Mouse (Mus musculus) neural tube, embryonic 11.5 days (tissue): ENCODE results near the gene Mms19. TPM values are rescaled to one million over a fixed set of nuclear protein-coding genes. Genes with fewer than 3 reads are reported as not detected.

Experiments used
- ATAC-seq: fragments of 200-750 bp; cut with Nextera tagmentation; 2 replicates; pipeline ENCODE4 v1.8.0; 2017; ENCODE audit warnings: moderate number of reproducible peaks, mild to moderate bottlenecking, moderate TSS enrichment, moderate library complexity; ENCODE audit not compliant: insufficient read depth, low FRiP score, low TSS enrichment
- DNase-seq: peaks from one replicate; pipeline ENCODE4 v3.0.0-alpha.2; 2015; ENCODE audit warnings: low spot score
- H3K27ac ChIP-seq: fragments of 300-500 bp; sonication (generic); 2 replicates; pipeline ENCODE4 v1.5.1; 2014; ENCODE audit warnings: low read depth, mild to moderate bottlenecking, low read length
- H3K27me3 ChIP-seq: fragments of 300-500 bp; sonication (generic); 2 replicates; pipeline ENCODE4 v1.6.1; 2014; ENCODE audit warnings: mild to moderate bottlenecking, low read length, mixed read lengths; ENCODE audit not compliant: control insufficient read depth, insufficient read depth
- H3K36me3 ChIP-seq: fragments of 300-500 bp; sonication (generic); 2 replicates; pipeline ENCODE4 v1.6.1; 2014; ENCODE audit warnings: mild to moderate bottlenecking, low read length, moderate library complexity, mixed read lengths; ENCODE audit not compliant: control insufficient read depth, insufficient read depth
- H3K4me1 ChIP-seq: fragments of 300-500 bp; sonication (generic); 2 replicates; pipeline ENCODE4 v1.6.1; 2014; ENCODE audit warnings: low read length, mixed read lengths; ENCODE audit not compliant: control insufficient read depth, insufficient read depth
- H3K4me2 ChIP-seq: fragments of 300-500 bp; sonication (generic); 2 replicates; pipeline ENCODE4 v1.6.1; 2014; ENCODE audit warnings: low read depth, mild to moderate bottlenecking, moderate library complexity
- H3K4me3 ChIP-seq: fragments of 300-500 bp; sonication (generic); 2 replicates; pipeline ENCODE4 v1.5.1; 2014; ENCODE audit warnings: low read depth, low read length
- H3K9ac ChIP-seq: fragments of 300-500 bp; sonication (generic); 2 replicates; pipeline ENCODE4 v1.6.1; 2014; ENCODE audit warnings: mild to moderate bottlenecking, low read length
- H3K9me3 ChIP-seq: fragments of 300-500 bp; sonication (generic); 2 replicates; pipeline ENCODE4 v1.6.1; 2016; ENCODE audit warnings: low read length; ENCODE audit not compliant: control insufficient read depth
- WGBS: fragments of 180-500 bp; shearing (Covaris S2); extraction: QIAGEN DNeasy Blood & Tissue Kit; methylation state at CpG from one replicate; pipeline ENCODE4 v1.1.7; 2014; 5-methylcytosine and 5-hydroxymethylcytosine counted together
- polyA plus RNA-seq: library from polyadenylated mRNA; unstranded; fragments of >200 nt; fragmentation: Nextera tagmentation; extraction: Ambion mirVana; gene quantifications from 2 replicates; pipeline ENCODE4 v1.2.1, GENCODE M21; 2014

Mms19 gene
- polyA plus RNA-seq, 1 experiment from 2014 or later = 35.1 TPM

GRCm38 (mm10) chr19:41980422-41980818 lies 537 bp downstream of the Mms19 start:
- no peak for DNase-seq
- Histone ChIP-seq H3K27me3 (0 out of 2 replicates have a peak, but pooled peaks cover 4% of the 10 kb centered on the region), H3K9ac (peak overlapping the region; percentile 72), H3K36me3 (no peaks in the 10 kb centered on the region; the same call in 1 of the 2 replicates), H3K4me2 (peak overlapping the region; percentile 100), H3K9me3 (no peaks in the 10 kb centered on the region), H3K4me1 (peaks cover 5% of the 10 kb centered on the region), H3K4me3 (peak overlapping the region; percentile 85), H3K27ac (peak overlapping the region; percentile 64; the same call in 1 of the 2 replicates)
- peak; percentile 25; the same call in 1 of the 2 replicates for ATAC-seq
- WGBS = 0% methylated on average over 16 of the region's 16 CpGs

GRCm38 (mm10) chr19:41973891-41974794 lies 6.8 kb downstream of the Mms19 start:
- H3K27ac ChIP-seq = no peak overlapping the region
- H3K4me3 ChIP-seq = no peak overlapping the region
- no peak for DNase-seq
- no peak overlapping the region for H3K9ac ChIP-seq
- no peak for ATAC-seq
- H3K36me3 ChIP-seq = no peaks in the 10 kb centered on the region; the same call in 1 of the 2 replicates
- H3K9me3 ChIP-seq = no peaks in the 10 kb centered on the region
- H3K4me1 ChIP-seq = no peaks in the 10 kb centered on the region
- H3K4me2 ChIP-seq = no peak overlapping the region
- 58% methylated on average over 13 of the region's 13 CpGs for WGBS
- H3K27me3 ChIP-seq = no peaks in the 10 kb centered on the region

GRCm38 (mm10) chr19:41969618-41970017 lies 11.3 kb downstream of the Mms19 start:
- H3K36me3 ChIP-seq = peaks cover 9% of the 10 kb centered on the region
- 96% methylated on average over 7 of the region's 7 CpGs for WGBS
- no peaks in the 10 kb centered on the region for H3K4me1 ChIP-seq
- no peaks in the 10 kb centered on the region for H3K9me3 ChIP-seq
- DNase-seq (no peak), ATAC-seq (no peak)
- no peak overlapping the region for H3K4me3 ChIP-seq
- no peak overlapping the region for H3K9ac ChIP-seq
- no peaks in the 10 kb centered on the region for H3K27me3 ChIP-seq
- H3K27ac ChIP-seq = no peak overlapping the region
- no peak overlapping the region for H3K4me2 ChIP-seq

- no peak overlapping the region for H3K9ac ChIP-seq
- no peak for ATAC-seq
- no peaks in the 10 kb centered on the region for H3K4me1 ChIP-seq
- 70% methylated on average over 3 of the region's 3 CpGs for WGBS
- H3K27me3 ChIP-seq = no peaks in the 10 kb centered on the region
- H3K4me3 ChIP-seq = no peak overlapping the region
- peaks cover 15% of the 10 kb centered on the region for H3K36me3 ChIP-seq
- no peak overlapping the region for H3K4me2 ChIP-seq
- DNase-seq = no peak
- no peak overlapping the region for H3K27ac ChIP-seq
- H3K9me3 ChIP-seq = no peaks in the 10 kb centered on the region
These were observed 27.4 kb downstream of the Mms19 start for GRCm38 (mm10) chr19:41953574-41953973.

- H3K27ac ChIP-seq = no peak overlapping the region
- WGBS = 81% methylated on average over 4 of the region's 4 CpGs
- no peaks in the 10 kb centered on the region for H3K4me1 ChIP-seq
- H3K4me2 ChIP-seq = no peak overlapping the region
- DNase-seq (no peak), ATAC-seq (no peak)
- no peaks in the 10 kb centered on the region for H3K27me3 ChIP-seq
- no peaks in the 10 kb centered on the region for H3K9me3 ChIP-seq
- H3K36me3 ChIP-seq = peaks cover 19% of the 10 kb centered on the region
- no peak overlapping the region for H3K4me3 ChIP-seq
- no peak overlapping the region for H3K9ac ChIP-seq
These were observed 28.7 kb downstream of the Mms19 start for GRCm38 (mm10) chr19:41952287-41952686.

- Histone ChIP-seq H3K4me1 (no peaks in the 10 kb centered on the region), H3K36me3 (peaks cover 33% of the 10 kb centered on the region), H3K4me2 (no peak overlapping the region), H3K4me3 (no peak overlapping the region), H3K9me3 (no peaks in the 10 kb centered on the region), H3K27me3 (no peaks in the 10 kb centered on the region), H3K9ac (no peak overlapping the region), H3K27ac (no peak overlapping the region)
- WGBS = 86% methylated on average over 7 of the region's 7 CpGs
- ATAC-seq (no peak), DNase-seq (no peak)
These were observed 37.1 kb downstream of the Mms19 start for GRCm38 (mm10) chr19:41943841-41944240.

GRCm38 (mm10) chr19:41938539-41938938 lies 42.4 kb downstream of the Mms19 start:
- Histone ChIP-seq H3K4me2 (no peak overlapping the region), H3K4me1 (peaks cover 8% of the 10 kb centered on the region), H3K4me3 (no peak overlapping the region), H3K27me3 (no peaks in the 10 kb centered on the region), H3K36me3 (peaks cover 10% of the 10 kb centered on the region), H3K9me3 (no peaks in the 10 kb centered on the region), H3K9ac (no peak overlapping the region), H3K27ac (no peak overlapping the region)
- WGBS = 89% methylated on average over 5 of the region's 5 CpGs
- ATAC-seq (no peak), DNase-seq (no peak)

- WGBS = 93% methylated on average over 1 of the region's 1 CpGs
- H3K4me2 ChIP-seq = no peak overlapping the region
- H3K36me3 ChIP-seq = peaks cover 4% of the 10 kb centered on the region
These were observed 45.0 kb downstream of the Mms19 start for GRCm38 (mm10) chr19:41935921-41936320.

GRCm38 (mm10) chr19:41934124-41934523 lies 46.8 kb downstream of the Mms19 start:
- Histone ChIP-seq H3K9ac (peak overlapping the region; percentile 63), H3K4me2 (peak overlapping the region; percentile 65), H3K36me3 (peaks cover 9% of the 10 kb centered on the region), H3K4me3 (peak overlapping the region; percentile 97), H3K27me3 (no peaks in the 10 kb centered on the region), H3K4me1 (peaks cover 13% of the 10 kb centered on the region), H3K9me3 (no peaks in the 10 kb centered on the region), H3K27ac (no peak overlapping the region)
- no peak for ATAC-seq
- DNase-seq = no peak
- WGBS = 21% methylated on average over 6 of the region's 6 CpGs

More at GRCm38 (mm10) chr19:41935921-41936320, 45.0 kb downstream of the Mms19 start:
- H3K9ac ChIP-seq = no peak overlapping the region
- H3K4me3 ChIP-seq = no peak overlapping the region
- DNase-seq = no peak
- no peaks in the 10 kb centered on the region for H3K27me3 ChIP-seq
- H3K4me1 ChIP-seq = peaks cover 13% of the 10 kb centered on the region
- no peak overlapping the region for H3K27ac ChIP-seq
- H3K9me3 ChIP-seq = no peaks in the 10 kb centered on the region
- ATAC-seq = no peak
